In the genomic region with DNA sequence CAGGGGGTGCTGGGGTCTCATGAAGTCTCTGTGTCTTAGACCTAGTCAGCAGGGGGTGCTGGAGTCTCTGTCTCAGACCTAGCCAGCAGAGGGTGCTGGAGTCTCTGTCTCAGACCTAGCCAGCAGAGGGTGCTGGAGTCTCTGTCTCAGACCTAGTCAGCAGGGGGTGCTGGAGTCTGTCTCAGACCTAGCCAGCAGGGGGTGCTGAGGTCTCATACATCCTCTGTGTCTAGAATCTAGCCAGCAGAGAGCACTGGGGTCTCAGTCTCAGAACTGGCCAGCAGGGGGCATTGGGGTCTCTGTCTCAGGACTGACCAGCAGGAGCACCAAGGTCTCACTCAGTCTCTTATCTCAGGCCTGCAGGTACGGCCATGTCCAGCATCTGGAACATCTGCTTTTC, we compare ENCODE assay signal across 8 mouse cellular contexts.
A peak's percentile ranks its signal among the peaks of the same experiment; 100 is the strongest.
DNase-seq lines count a peak whose midpoint lies in the region; ATAC-seq and TF ChIP-seq lines count a peak whose summit lies in the region.
"Had no signal": no experiment of that assay in that cellular context is flagged by ENCODE, and none has a peak within 500 bp of the region (broad histone marks: within the 10 kb centered on the region; RNA-seq: fewer than 3 reads in every experiment).

No protein-coding gene starts in this region.

- no peak overlapping the region for H3K4me3 ChIP-seq in cortical plate, adult 2 months (ENCODE audit: insufficient read depth, low read length)
- no peak overlapping the region for H3K4me3 ChIP-seq in hindbrain, embryonic 16.5 days (ENCODE audit: low read length)
- H3K4me3 ChIP-seq: liver, embryonic 15.5 days had no signal

- H3K27ac ChIP-seq in cortical plate, adult 2 months (ENCODE audit: insufficient read depth, low read length), result no peak overlapping the region
- H3K27ac ChIP-seq in hindbrain, embryonic 16.5 days (ENCODE audit: low read depth, low read length), result no peak overlapping the region
- H3K27ac ChIP-seq: liver, embryonic 15.5 days had no signal

- TF ChIP-seq POLR2A in cortical plate, adult 2 months (IDR thresholded peaks at IDR 0.05; ENCODE audit: extremely low read depth, insufficient read depth, low read length), result no peak

- DNase-seq in ovary, postnatal 14 days (ENCODE audit: low spot score), result peak; percentile 27
- DNase-seq in ovary, adult 18-20 months (ENCODE audit: low spot score), result no peak
- peak; percentile 56 for DNase-seq in left cerebral cortex, postnatal 4 days
- DNase-seq in retina, postnatal 1 day, result peak; percentile 76
- DNase-seq in thymus, postnatal 10 days (ENCODE audit: low spot score in 2 of 2), result no peak

- intact Hi-C loops in left cerebral cortex, postnatal 4 days (cut with DNase I), result loop anchor here (5.0 kb wide), 2 partner anchors 101 to 346 kb away; no protein-coding TSS in a partner anchor

- 76% methylated on average over 1 of the region's 1 CpGs for WGBS in hindbrain, embryonic 16.5 days

- ATAC-seq in hindbrain, embryonic 16.5 days, result 0 out of 2 replicates have a peak, but pooled peaks have one; percentile 54

- peak; percentile 68 for TF ChIP-seq CTCF in cortical plate, adult 2 months (IDR thresholded peaks at IDR 0.05; ENCODE audit: extremely low read depth, insufficient read depth, low read length)

- no peaks in the 10 kb centered on the region for H3K36me3 ChIP-seq in hindbrain, embryonic 16.5 days (ENCODE audit: control insufficient read depth, insufficient read depth, low read length)
- H3K36me3 ChIP-seq: liver, embryonic 15.5 days had no signal

- no peak overlapping the region for H3K9ac ChIP-seq in hindbrain, embryonic 16.5 days (ENCODE audit: low read depth, low read length)
- H3K9ac ChIP-seq: liver, embryonic 15.5 days had no signal

- H3K4me1 ChIP-seq in cortical plate, adult 2 months (ENCODE audit: control insufficient read depth, insufficient read depth, low read length), result no peaks in the 10 kb centered on the region
- no peaks in the 10 kb centered on the region for H3K4me1 ChIP-seq in hindbrain, embryonic 16.5 days (ENCODE audit: control insufficient read depth, insufficient read depth, low read depth, low read length)
- H3K4me1 ChIP-seq: liver, embryonic 15.5 days had no signal

- no peaks in the 10 kb centered on the region for H3K9me3 ChIP-seq in hindbrain, embryonic 16.5 days (ENCODE audit: control insufficient read depth, low read length)
- H3K9me3 ChIP-seq: liver, embryonic 15.5 days had no signal

- no peak overlapping the region for H3K4me2 ChIP-seq in hindbrain, embryonic 16.5 days (ENCODE audit: low read length)
- H3K4me2 ChIP-seq: liver, embryonic 15.5 days had no signal

- no peaks in the 10 kb centered on the region for H3K27me3 ChIP-seq in hindbrain, embryonic 16.5 days (replicated peaks; ENCODE audit: control insufficient read depth, insufficient read depth, low read length)
- H3K27me3 ChIP-seq: liver, embryonic 15.5 days had no signal

Comparison
In these comparisons a context has a peak if more than half of its experiments do, and no peak if none do; other contexts are left out.
1. DNase-seq: peak in ovary, postnatal 14 days (single experiment), left cerebral cortex, postnatal 4 days (single experiment) and retina, postnatal 1 day (single experiment); none in ovary, adult 18-20 months (single experiment) and thymus, postnatal 10 days (0 of 2).